Mouse (Mus musculus): ENCODE measurements around the gene Parvg. TPM values are rescaled to one million over a fixed set of nuclear protein-coding genes. Genes with fewer than 3 reads are reported as not detected.

Gene Parvg
- polyA plus RNA-seq, 1 experiment from 2014 or later: 14.8 TPM

GRCm38 (mm10) chr15:84300591-84300990, 23.2 kb upstream of the Parvg start:
- no peak overlapping the region for H3K4me2 ChIP-seq (ENCODE audit: low read depth, low read length)
- no peaks in the 10 kb centered on the region for H3K36me3 ChIP-seq (ENCODE audit: control insufficient read depth, insufficient read depth)
- no peak overlapping the region for H3K27ac ChIP-seq (ENCODE audit: low read length)
- no peak overlapping the region for H3K4me3 ChIP-seq (ENCODE audit: low read depth, low read length)
- no peak for ATAC-seq (ENCODE audit: low read depth)
- no peak overlapping the region for H3K9ac ChIP-seq (ENCODE audit: low read depth, low read length)
- no peaks in the 10 kb centered on the region for H3K9me3 ChIP-seq (replicated peaks; ENCODE audit: control insufficient read depth, low read length)
- peaks cover 2% of the 10 kb centered on the region; the same call in 1 of the 2 replicates for H3K4me1 ChIP-seq (ENCODE audit: control insufficient read depth, low read depth, low read length)
- 64% methylated on average over 2 of the region's 2 CpGs for WGBS (ENCODE audit: insufficient replicate concordance)
- no peaks in the 10 kb centered on the region for H3K27me3 ChIP-seq (ENCODE audit: control insufficient read depth, insufficient read depth, low read depth, low read length)

- Histone ChIP-seq H3K27ac (ENCODE audit: low read length) (no peak overlapping the region), H3K4me2 (ENCODE audit: low read depth, low read length) (no peak overlapping the region), H3K9ac (ENCODE audit: low read depth, low read length) (no peak overlapping the region), H3K27me3 (ENCODE audit: control insufficient read depth, insufficient read depth, low read depth, low read length) (no peaks in the 10 kb centered on the region), H3K4me3 (ENCODE audit: low read depth, low read length) (no peak overlapping the region), H3K36me3 (ENCODE audit: control insufficient read depth, insufficient read depth) (no peaks in the 10 kb centered on the region), H3K9me3 (replicated peaks; ENCODE audit: control insufficient read depth, low read length) (no peaks in the 10 kb centered on the region), H3K4me1 (ENCODE audit: control insufficient read depth, low read depth, low read length) (peaks cover 2% of the 10 kb centered on the region; the same call in 1 of the 2 replicates)
- no peak for ATAC-seq (ENCODE audit: low read depth)
- WGBS (ENCODE audit: insufficient replicate concordance): 43% methylated on average over 7 of the region's 7 CpGs
Measured at GRCm38 (mm10) chr15:84301026-84301425, 22.8 kb upstream of the Parvg start.

- 60% methylated on average over 8 of the region's 8 CpGs for WGBS (ENCODE audit: insufficient replicate concordance)
- H3K4me2 ChIP-seq (ENCODE audit: low read depth, low read length): no peak overlapping the region
- ATAC-seq (ENCODE audit: low read depth): no peak
- H3K4me1 ChIP-seq (ENCODE audit: control insufficient read depth, low read depth, low read length): peaks cover 2% of the 10 kb centered on the region; the same call in 1 of the 2 replicates
- H3K27me3 ChIP-seq (ENCODE audit: control insufficient read depth, insufficient read depth, low read depth, low read length): no peaks in the 10 kb centered on the region
- no peaks in the 10 kb centered on the region for H3K36me3 ChIP-seq (ENCODE audit: control insufficient read depth, insufficient read depth)
- H3K27ac ChIP-seq (ENCODE audit: low read length): no peak overlapping the region
- H3K9ac ChIP-seq (ENCODE audit: low read depth, low read length): no peak overlapping the region
- no peaks in the 10 kb centered on the region for H3K9me3 ChIP-seq (replicated peaks; ENCODE audit: control insufficient read depth, low read length)
- no peak overlapping the region for H3K4me3 ChIP-seq (ENCODE audit: low read depth, low read length)
Measured at GRCm38 (mm10) chr15:84301641-84302420, 22.0 kb upstream of the Parvg start.

- Histone ChIP-seq H3K9me3 (replicated peaks; ENCODE audit: control insufficient read depth, low read length) (no peaks in the 10 kb centered on the region), H3K9ac (ENCODE audit: low read depth, low read length) (no peak overlapping the region), H3K27me3 (ENCODE audit: control insufficient read depth, insufficient read depth, low read depth, low read length) (no peaks in the 10 kb centered on the region), H3K36me3 (ENCODE audit: control insufficient read depth, insufficient read depth) (no peaks in the 10 kb centered on the region), H3K27ac (ENCODE audit: low read length) (no peak overlapping the region), H3K4me2 (ENCODE audit: low read depth, low read length) (no peak overlapping the region), H3K4me1 (ENCODE audit: control insufficient read depth, low read depth, low read length) (peaks cover 2% of the 10 kb centered on the region; the same call in 1 of the 2 replicates), H3K4me3 (ENCODE audit: low read depth, low read length) (no peak overlapping the region)
- ATAC-seq (ENCODE audit: low read depth): no peak
- 25% methylated on average over 10 of the region's 10 CpGs for WGBS (ENCODE audit: insufficient replicate concordance)
Measured at GRCm38 (mm10) chr15:84303264-84303663, 20.6 kb upstream of the Parvg start.

- Histone ChIP-seq H3K4me3 (ENCODE audit: low read depth, low read length) (no peak overlapping the region), H3K27ac (ENCODE audit: low read length) (no peak overlapping the region)
Measured at GRCm38 (mm10) chr15:84305333-84305732, 18.5 kb upstream of the Parvg start.

GRCm38 (mm10) chr15:84310271-84310670, 13.6 kb upstream of the Parvg start:
- no peak for ATAC-seq (ENCODE audit: low read depth)
- Histone ChIP-seq H3K4me3 (ENCODE audit: low read depth, low read length) (no peak overlapping the region), H3K9ac (ENCODE audit: low read depth, low read length) (no peak overlapping the region), H3K4me2 (ENCODE audit: low read depth, low read length) (no peak overlapping the region), H3K27ac (ENCODE audit: low read length) (no peak overlapping the region), H3K9me3 (replicated peaks; ENCODE audit: control insufficient read depth, low read length) (no peaks in the 10 kb centered on the region), H3K27me3 (ENCODE audit: control insufficient read depth, insufficient read depth, low read depth, low read length) (no peaks in the 10 kb centered on the region), H3K36me3 (ENCODE audit: control insufficient read depth, insufficient read depth) (no peaks in the 10 kb centered on the region), H3K4me1 (ENCODE audit: control insufficient read depth, low read depth, low read length) (peaks cover 34% of the 10 kb centered on the region)
- WGBS (ENCODE audit: insufficient replicate concordance): 43% methylated on average over 11 of the region's 11 CpGs

More at GRCm38 (mm10) chr15:84305333-84305732, 18.5 kb upstream of the Parvg start:
- H3K27me3 ChIP-seq (ENCODE audit: control insufficient read depth, insufficient read depth, low read depth, low read length): no peaks in the 10 kb centered on the region
- no peak for ATAC-seq (ENCODE audit: low read depth)
- H3K9me3 ChIP-seq (replicated peaks; ENCODE audit: control insufficient read depth, low read length): no peaks in the 10 kb centered on the region
- H3K36me3 ChIP-seq (ENCODE audit: control insufficient read depth, insufficient read depth): no peaks in the 10 kb centered on the region
- no peak overlapping the region for H3K9ac ChIP-seq (ENCODE audit: low read depth, low read length)
- WGBS (ENCODE audit: insufficient replicate concordance): 69% methylated on average over 10 of the region's 10 CpGs
- no peak overlapping the region for H3K4me2 ChIP-seq (ENCODE audit: low read depth, low read length)
- peaks cover 5% of the 10 kb centered on the region for H3K4me1 ChIP-seq (ENCODE audit: control insufficient read depth, low read depth, low read length)

GRCm38 (mm10) chr15:84311295-84312085, 12.3 kb upstream of the Parvg start:
- no peaks in the 10 kb centered on the region for H3K27me3 ChIP-seq (ENCODE audit: control insufficient read depth, insufficient read depth, low read depth, low read length)
- H3K4me2 ChIP-seq (ENCODE audit: low read depth, low read length): no peak overlapping the region
- H3K4me3 ChIP-seq (ENCODE audit: low read depth, low read length): no peak overlapping the region
- no peaks in the 10 kb centered on the region for H3K36me3 ChIP-seq (ENCODE audit: control insufficient read depth, insufficient read depth)
- ATAC-seq (ENCODE audit: low read depth): peak; percentile 79
- peaks cover 34% of the 10 kb centered on the region for H3K4me1 ChIP-seq (ENCODE audit: control insufficient read depth, low read depth, low read length)
- H3K9me3 ChIP-seq (replicated peaks; ENCODE audit: control insufficient read depth, low read length): no peaks in the 10 kb centered on the region
- 0 out of 2 replicates have a peak overlapping the region, but pooled peaks have one; percentile 8 for H3K27ac ChIP-seq (ENCODE audit: low read length)
- 35% methylated on average over 9 of the region's 9 CpGs for WGBS (ENCODE audit: insufficient replicate concordance)
- H3K9ac ChIP-seq (ENCODE audit: low read depth, low read length): no peak overlapping the region

- no peaks in the 10 kb centered on the region for H3K36me3 ChIP-seq (ENCODE audit: control insufficient read depth, insufficient read depth)
- H3K9me3 ChIP-seq (replicated peaks; ENCODE audit: control insufficient read depth, low read length): no peaks in the 10 kb centered on the region
- H3K9ac ChIP-seq (ENCODE audit: low read depth, low read length): peak overlapping the region; percentile 19
- H3K27ac ChIP-seq (ENCODE audit: low read length): peak overlapping the region; percentile 76
- no peak for ATAC-seq (ENCODE audit: low read depth)
- 34% methylated on average over 9 of the region's 10 CpGs for WGBS (ENCODE audit: insufficient replicate concordance)
- no peak overlapping the region for H3K4me3 ChIP-seq (ENCODE audit: low read depth, low read length)
- H3K4me2 ChIP-seq (ENCODE audit: low read depth, low read length): no peak overlapping the region
- no peaks in the 10 kb centered on the region for H3K27me3 ChIP-seq (ENCODE audit: control insufficient read depth, insufficient read depth, low read depth, low read length)
- peaks cover 34% of the 10 kb centered on the region for H3K4me1 ChIP-seq (ENCODE audit: control insufficient read depth, low read depth, low read length)
Measured at GRCm38 (mm10) chr15:84312878-84313565, 10.8 kb upstream of the Parvg start.
